Mouse (Mus musculus) induced T-regulatory cell, adult 2 months (primary cell): ENCODE data around the gene Sergef.

Experiments
- DNase-seq: peaks from one replicate; pipeline ENCODE4 v3.0.0-alpha.2; 2012; ENCODE audit warnings: low read depth

The Sergef gene

GRCm38 (mm10) chr7:46501458-46501857 lies 138.1 kb downstream of the Sergef start:
- no peak for DNase-seq

GRCm38 (mm10) chr7:46499561-46499960 lies 140.0 kb downstream of the Sergef start:
- peak; percentile 42 for DNase-seq

- no peak for DNase-seq
Measured at GRCm38 (mm10) chr7:46492134-46492678, 147.4 kb downstream of the Sergef start.

- no peak for DNase-seq
Measured at GRCm38 (mm10) chr7:46487354-46487753, 152.3 kb downstream of the Sergef start.

- no peak for DNase-seq
Measured at GRCm38 (mm10) chr7:46486761-46487160, 152.8 kb downstream of the Sergef start.

GRCm38 (mm10) chr7:46484223-46484622 lies 155.4 kb downstream of the Sergef start:
- DNase-seq: no peak

- DNase-seq: no peak
Measured at GRCm38 (mm10) chr7:46483050-46483449, 156.6 kb downstream of the Sergef start.

GRCm38 (mm10) chr7:46482099-46482531 lies 157.5 kb downstream of the Sergef start:
- no peak for DNase-seq

- DNase-seq: no peak
Measured at GRCm38 (mm10) chr7:46479793-46480192, 159.8 kb downstream of the Sergef start.

- DNase-seq: no peak
Measured at GRCm38 (mm10) chr7:46477456-46477855, 162.2 kb downstream of the Sergef start.

- DNase-seq: no peak
Measured at GRCm38 (mm10) chr7:46475464-46475863, 164.1 kb downstream of the Sergef start.

GRCm38 (mm10) chr7:46473141-46473540 lies 166.5 kb downstream of the Sergef start:
- no peak for DNase-seq

GRCm38 (mm10) chr7:46471054-46471737 lies 168.4 kb downstream of the Sergef start:
- no peak for DNase-seq

- DNase-seq: no peak
Measured at GRCm38 (mm10) chr7:46469542-46469941, 170.1 kb downstream of the Sergef start.

- DNase-seq: no peak
Measured at GRCm38 (mm10) chr7:46466422-46466981, 173.1 kb downstream of the Sergef start.

GRCm38 (mm10) chr7:46463136-46463535 lies 176.5 kb downstream of the Sergef start:
- no peak for DNase-seq

- no peak for DNase-seq
Measured at GRCm38 (mm10) chr7:46462287-46462686, 177.3 kb downstream of the Sergef start.

GRCm38 (mm10) chr7:46459605-46460245 lies 179.9 kb downstream of the Sergef start:
- no peak for DNase-seq

GRCm38 (mm10) chr7:46459200-46459599 lies 180.4 kb downstream of the Sergef start:
- DNase-seq: no peak

GRCm38 (mm10) chr7:46457889-46458288 lies 181.7 kb downstream of the Sergef start:
- DNase-seq: no peak

GRCm38 (mm10) chr7:46453930-46454679 lies 185.5 kb downstream of the Sergef start:
- no peak for DNase-seq

GRCm38 (mm10) chr7:46448922-46449645 lies 190.5 kb downstream of the Sergef start:
- peak; percentile 4 for DNase-seq
